In genomic region chr3:145899832-145900231, GRCm38 (mm10) we compare ENCODE assay signal across 13 mouse cellular contexts. TPM values are rescaled to one million over a fixed set of nuclear protein-coding genes. Genes with fewer than 3 reads are reported as not detected.
DNase-seq lines count a peak whose midpoint lies in the region; ATAC-seq and TF ChIP-seq lines count a peak whose summit lies in the region.
"Had no signal": no experiment of that assay in that cellular context is flagged by ENCODE, and none has a peak within 500 bp of the region (broad histone marks: within the 10 kb centered on the region; RNA-seq: fewer than 3 reads in every experiment).

No protein-coding gene starts in this region.

- H3K27ac ChIP-seq in kidney, adult 2 months (ENCODE audit: insufficient read depth, low read depth, low read length), result peak overlapping the region; percentile 27; the same call in 1 of the 2 replicates
- H3K27ac ChIP-seq in liver, postnatal 0 days (ENCODE audit: low read depth), result no peak overlapping the region
- H3K27ac ChIP-seq: neural tube, embryonic 13.5 days had no signal

- H3K4me1 ChIP-seq in kidney, adult 2 months (ENCODE audit: control insufficient read depth, insufficient read depth, low read length), result peaks cover 7% of the 10 kb centered on the region
- H3K4me1 ChIP-seq in liver, postnatal 0 days (ENCODE audit: insufficient read depth), result no peaks in the 10 kb centered on the region
- H3K4me1 ChIP-seq: megakaryocyte, embryonic 14.5 days; neural tube, embryonic 13.5 days had no signal

- ATAC-seq in liver, postnatal 0 days, result no peak

- H3K9me3 ChIP-seq in liver, postnatal 0 days (ENCODE audit: low read length), result no peaks in the 10 kb centered on the region
- H3K9me3 ChIP-seq: neural tube, embryonic 13.5 days had no signal

- intact Hi-C loops in heart, postnatal 25 days (cut with DNase I), result loop anchor here (5.0 kb wide), 1 partner anchor 493 kb away; no protein-coding TSS in a partner anchor

- H3K4me3 ChIP-seq in kidney, adult 2 months (ENCODE audit: insufficient read depth, low read depth, low read length), result no peak overlapping the region
- H3K4me3 ChIP-seq in liver, postnatal 0 days (ENCODE audit: low read depth, low read length), result no peak overlapping the region
- H3K4me3 ChIP-seq: megakaryocyte, embryonic 14.5 days; neural tube, embryonic 13.5 days had no signal

- TF ChIP-seq CTCF in kidney, adult 2 months (conservative IDR thresholded peaks at IDR 0.05; ENCODE audit: insufficient read depth, insufficient read length, low read depth, low read length), result no peak
- no peak for TF ChIP-seq CTCF in liver, postnatal 0 days (IDR thresholded peaks at IDR 0.05; ENCODE audit: low read depth)

- H3K36me3 ChIP-seq in kidney, adult 2 months (ENCODE audit: control insufficient read depth, insufficient read depth, low read length), result no peaks in the 10 kb centered on the region
- H3K36me3 ChIP-seq in liver, postnatal 0 days (replicated peaks; ENCODE audit: insufficient read depth, low read length), result no peaks in the 10 kb centered on the region

- H3K9ac ChIP-seq in liver, postnatal 0 days (replicated peaks), result no peak overlapping the region
- H3K9ac ChIP-seq: neural tube, embryonic 13.5 days had no signal

- WGBS in kidney, adult 2 months, result 41% methylated on average over 8 of the region's 8 CpGs
- 78% methylated on average over 8 of the region's 8 CpGs for WGBS in liver, postnatal 0 days (ENCODE audit: insufficient replicate concordance)

- no peak for TF ChIP-seq POLR2A in kidney, adult 2 months (IDR thresholded peaks at IDR 0.05; ENCODE audit: low read depth, low read length)

- H3K27me3 ChIP-seq in kidney, adult 2 months (replicated peaks; ENCODE audit: control insufficient read depth, insufficient read depth, low read length), result no peaks in the 10 kb centered on the region
- H3K27me3 ChIP-seq in liver, postnatal 0 days (ENCODE audit: insufficient read depth, low read length), result no peaks in the 10 kb centered on the region
- H3K27me3 ChIP-seq: neural tube, embryonic 13.5 days had no signal

- no peak for DNase-seq in kidney, adult 2 months
- DNase-seq in kidney, adult 11 months, result no peak
- DNase-seq in adipocyte (ENCODE audit: low spot score), result peak; percentile 37
- DNase-seq in heart, adult 18-20 months, result peak; percentile 70 to 86
- DNase-seq in heart, postnatal 25 days (ENCODE audit: low spot score), result peak; percentile 39
- DNase-seq in layer of hippocampus, postnatal 25 days (ENCODE audit: extremely low spot score in 1 of 2, low spot score in 1 of 2), result no peak
- DNase-seq in liver, postnatal 0 days, result no peak
- DNase-seq: adrenal gland, postnatal 10 days; cerebellum, adult 9-11 months; lung, adult 2 months; right cerebral cortex, postnatal 25 days had no signal

- TF ChIP-seq EP300 in liver, postnatal 0 days (IDR thresholded peaks at IDR 0.05; ENCODE audit: low read depth), result no peak

- H3K4me2 ChIP-seq in liver, postnatal 0 days (ENCODE audit: low read depth, low read length), result no peak overlapping the region
- H3K4me2 ChIP-seq: neural tube, embryonic 13.5 days had no signal

RNA-seq across cellular contexts. Expression of gene Bcl10, which starts 22.8 kb away (rescaled TPM):
- polyA plus RNA-seq in kidney, adult 2 months (2012; rRNA removed), result 9.4 and 13.7 TPM in 2 replicates
- 10 to 100 TPM; 16.1 to 16.5 TPM for total RNA-seq in heart, adult 18-20 months (2021)
- total RNA-seq in heart, postnatal 25 days (2021), result 10 to 100 TPM; 18.1 to 20.4 TPM
- 10 to 100 TPM; 12.7 TPM for total RNA-seq in layer of hippocampus, postnatal 25 days (2021)
- 20.9 and 22.9 TPM in 2 replicates for polyA plus RNA-seq in liver, postnatal 0 days (2015; fragmentation: Nextera tagmentation; extraction: Ambion mirVana)

RNA-seq across cellular contexts. Expression of gene 2410004B18Rik, which starts 38.0 kb away (rescaled TPM):
- polyA plus RNA-seq in kidney, adult 2 months (2012; rRNA removed), result 7.4 and 9.4 TPM in 2 replicates
- 10 to 100 TPM; 18.0 to 20.6 TPM for total RNA-seq in heart, adult 18-20 months (2021)
- total RNA-seq in heart, postnatal 25 days (2021), result 10 to 100 TPM; 16.8 to 18.1 TPM
- 10 to 100 TPM; 36.5 to 37.4 TPM for total RNA-seq in layer of hippocampus, postnatal 25 days (2021)
- polyA plus RNA-seq in liver, postnatal 0 days (2015; fragmentation: Nextera tagmentation; extraction: Ambion mirVana), result 10.1 and 11.8 TPM in 2 replicates

Comparison
In these comparisons a context has a peak if more than half of its experiments do, and no peak if none do; other contexts are left out.
1. DNase-seq: peak in adipocyte (single experiment), heart, adult 18-20 months (2 of 2) and heart, postnatal 25 days (single experiment); none in kidney, adult 2 months (single experiment), kidney, adult 11 months (single experiment), layer of hippocampus, postnatal 25 days (0 of 2) and liver, postnatal 0 days (single experiment).